Mouse (Mus musculus) heart, embryonic 15.5 days (tissue): ENCODE measurements around the gene As3mt. TPM values are rescaled to one million over a fixed set of nuclear protein-coding genes. Genes with fewer than 3 reads are reported as not detected.
"Not testable (repeated sequence)": the region's sequence is repeated elsewhere in the genome, so short reads cannot be mapped to it uniquely, and the experiment has no call there.

Experiments used
- ATAC-seq: fragments of 200-750 bp; cut with Nextera tagmentation; replicated peaks from 2 replicates; pipeline ENCODE4 v1.8.0; 2017; ENCODE audit warnings: low read depth, moderate TSS enrichment; ENCODE audit not compliant: insufficient number of reproducible peaks, insufficient read depth, low FRiP score
- H3K27ac ChIP-seq: fragments of 300-500 bp; sonication (generic); 2 replicates; pipeline ENCODE4 v1.5.1; 2015; ENCODE audit warnings: mild to moderate bottlenecking, inconsistent platforms
- H3K27me3 ChIP-seq: fragments of 300-500 bp; sonication (generic); 2 replicates; pipeline ENCODE4 v1.6.1; 2015; ENCODE audit warnings: inconsistent platforms
- H3K36me3 ChIP-seq: fragments of 300-500 bp; sonication (generic); 2 replicates; pipeline ENCODE4 v1.6.1; 2015; ENCODE audit warnings: mild to moderate bottlenecking, inconsistent platforms
- H3K4me1 ChIP-seq: fragments of 300-500 bp; sonication (generic); replicated peaks from 2 replicates; pipeline ENCODE4 v1.6.1; 2015; ENCODE audit warnings: inconsistent platforms
- H3K4me2 ChIP-seq: fragments of 300-500 bp; sonication (generic); 2 replicates; pipeline ENCODE4 v1.6.1; 2015; ENCODE audit warnings: inconsistent platforms, mild to moderate bottlenecking, moderate library complexity
- H3K4me3 ChIP-seq: fragments of 300-500 bp; sonication (generic); 2 replicates; pipeline ENCODE4 v1.5.1; 2015; ENCODE audit warnings: mild to moderate bottlenecking, inconsistent platforms
- H3K9ac ChIP-seq: fragments of 300-500 bp; sonication (generic); 2 replicates; pipeline ENCODE4 v1.6.1; 2015; ENCODE audit warnings: mild to moderate bottlenecking, inconsistent platforms
- H3K9me3 ChIP-seq: fragments of 300-500 bp; sonication (generic); replicated peaks from 2 replicates; pipeline ENCODE4 v1.6.1; 2016; ENCODE audit warnings: inconsistent platforms
- WGBS: fragments of 180-500 bp; shearing (Covaris S2); methylation state at CpG from one replicate; pipeline ENCODE4 v1.1.7; 2015; ENCODE audit warnings: mixed read lengths; 5-methylcytosine and 5-hydroxymethylcytosine counted together
- polyA plus RNA-seq: library from polyadenylated mRNA; unstranded; fragments of >200 nt; fragmentation: Nextera tagmentation; extraction: Ambion mirVana; gene quantifications from 2 replicates; pipeline ENCODE4 v1.2.1, GENCODE M21; 2015

As3mt gene
- polyA plus RNA-seq, 1 experiment from 2014 or later, result 48.3 TPM

DNA sequence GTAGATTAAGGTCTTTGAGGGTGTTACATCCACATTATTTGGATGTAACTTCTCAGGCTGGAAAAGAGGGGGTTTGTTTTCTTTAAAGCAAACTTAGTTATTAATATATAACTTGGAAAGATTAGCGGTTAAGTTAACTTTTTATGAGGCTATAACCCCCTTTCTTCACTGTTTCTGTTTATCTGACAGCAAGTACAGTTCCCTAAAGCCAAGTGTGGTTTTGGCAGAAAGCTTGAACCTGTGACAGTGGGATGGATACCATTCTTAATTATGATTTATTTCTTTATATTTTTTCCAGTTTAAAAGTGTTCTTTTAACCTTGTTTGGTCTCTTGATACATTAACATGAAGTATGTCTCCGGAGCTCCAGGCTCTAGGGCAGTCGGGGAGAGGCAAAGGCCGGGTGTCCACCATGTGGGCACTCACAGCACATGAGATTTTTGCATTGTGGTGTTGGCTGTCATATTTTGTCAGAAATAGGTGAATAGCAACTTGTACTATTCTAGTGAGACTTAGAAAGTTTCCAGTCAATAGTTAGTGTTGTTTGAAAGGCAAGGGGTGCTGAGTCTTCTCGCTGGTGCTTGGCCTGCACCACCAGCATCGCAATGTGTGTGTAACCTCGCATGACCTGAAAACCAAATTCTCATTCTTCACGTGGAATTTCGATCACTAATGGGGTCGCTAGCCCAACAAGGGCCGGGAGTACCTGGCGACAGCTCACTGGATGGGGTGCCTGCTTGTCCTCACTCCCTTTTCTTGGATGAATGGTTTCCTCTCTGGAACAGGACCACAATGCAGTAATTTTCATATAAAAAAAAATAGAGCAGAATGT is 56.9 kb downstream of the As3mt start:
- H3K27me3 ChIP-seq, result peaks cover 7% of the 10 kb centered on the region; the same call in 1 of the 2 replicates
- H3K4me3 ChIP-seq, result 0 out of 2 replicates have a peak overlapping the region, but pooled peaks have one; percentile 76
- no peaks in the 10 kb centered on the region for H3K9me3 ChIP-seq
- H3K36me3 ChIP-seq, result no peaks in the 10 kb centered on the region
- no peak for ATAC-seq
- 73% methylated on average over 12 of the region's 12 CpGs for WGBS
- peaks cover 28% of the 10 kb centered on the region for H3K4me1 ChIP-seq
- no peak overlapping the region for H3K27ac ChIP-seq
- no peak overlapping the region for H3K9ac ChIP-seq
- H3K4me2 ChIP-seq, result peak overlapping the region; percentile 96

DNA sequence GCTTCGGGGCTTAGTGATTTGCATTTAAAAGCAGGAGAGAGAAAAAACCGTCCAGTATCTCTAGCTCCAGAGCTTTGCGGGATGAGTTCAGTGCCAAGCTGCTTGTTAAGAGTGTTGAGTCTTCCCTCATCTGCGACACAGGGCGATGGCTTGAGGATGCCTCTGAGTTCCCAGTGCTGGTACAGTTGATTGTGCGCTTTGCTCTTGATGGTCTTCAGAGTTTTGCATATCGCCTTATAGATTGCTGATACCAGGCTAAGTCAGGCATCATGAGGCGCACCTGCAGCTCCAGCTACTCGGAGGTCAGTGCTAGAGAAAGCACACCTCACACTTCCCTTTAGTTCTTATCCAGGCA is 57.5 kb downstream of the As3mt start:
- H3K4me2 ChIP-seq, result peak overlapping the region; percentile 96; the same call in 1 of the 2 replicates
- H3K9me3 ChIP-seq, result no peaks in the 10 kb centered on the region
- peaks cover 28% of the 10 kb centered on the region for H3K4me1 ChIP-seq
- H3K9ac ChIP-seq, result no peak overlapping the region
- no peak for ATAC-seq
- H3K27me3 ChIP-seq, result peaks cover 7% of the 10 kb centered on the region; the same call in 1 of the 2 replicates
- H3K27ac ChIP-seq, result no peak overlapping the region
- H3K4me3 ChIP-seq, result no peak overlapping the region
- 79% methylated on average over 9 of the region's 9 CpGs for WGBS
- H3K36me3 ChIP-seq, result no peaks in the 10 kb centered on the region

DNA sequence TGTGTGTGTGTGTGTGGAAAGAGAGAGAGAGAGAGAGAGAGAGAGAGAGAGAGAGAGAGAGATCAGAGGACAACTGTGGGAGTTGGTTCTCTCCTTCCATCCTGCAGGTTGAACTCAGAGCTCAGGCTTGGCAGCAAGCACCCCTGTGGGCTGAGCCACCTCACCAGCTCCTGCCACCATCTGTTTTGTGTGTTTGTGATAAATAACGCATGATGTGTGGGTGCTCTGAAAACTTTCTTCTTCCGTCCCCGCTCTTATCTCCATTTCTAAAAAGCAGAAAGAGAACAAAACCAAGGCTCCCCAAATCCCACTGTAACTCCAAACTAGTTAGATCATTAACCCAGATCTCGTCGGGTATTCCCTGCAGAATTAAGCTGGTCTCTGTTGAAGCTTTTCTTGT is 58.9 kb downstream of the As3mt start:
- Histone ChIP-seq H3K27me3 (peaks cover 7% of the 10 kb centered on the region; the same call in 1 of the 2 replicates), H3K4me1 (peaks cover 25% of the 10 kb centered on the region), H3K36me3 (no peaks in the 10 kb centered on the region), H3K9ac (no peak overlapping the region), H3K4me2 (no peak overlapping the region), H3K27ac (no peak overlapping the region), H3K4me3 (no peak overlapping the region), H3K9me3 (no peaks in the 10 kb centered on the region)
- 71% methylated on average over 5 of the region's 5 CpGs for WGBS
- ATAC-seq, result no peak

DNA sequence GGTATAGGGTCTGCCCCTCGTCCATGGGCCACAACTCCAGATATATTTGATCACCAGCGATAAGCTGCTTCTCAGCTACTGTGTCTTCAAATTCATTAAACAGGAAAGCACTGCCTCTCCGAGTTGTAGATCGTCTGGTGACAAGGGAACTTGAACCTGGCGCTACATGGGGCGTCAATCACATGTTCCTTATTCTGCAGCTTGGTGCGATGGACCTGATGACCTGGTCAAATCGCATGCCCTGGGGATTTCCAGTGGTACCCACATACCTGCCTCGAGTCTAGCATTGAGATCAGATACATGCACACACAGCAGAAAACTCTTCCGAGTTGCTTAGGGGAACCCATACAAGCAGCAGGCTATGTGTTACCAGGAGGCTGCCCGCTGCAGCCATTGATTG is 62.5 kb downstream of the As3mt start:
- WGBS, result 83% methylated on average over 11 of the region's 11 CpGs
- no peak overlapping the region for H3K9ac ChIP-seq
- no peak for ATAC-seq
- H3K36me3 ChIP-seq, result no peaks in the 10 kb centered on the region
- no peak overlapping the region for H3K27ac ChIP-seq
- no peaks in the 10 kb centered on the region for H3K9me3 ChIP-seq
- H3K4me2 ChIP-seq, result no peak overlapping the region
- H3K4me3 ChIP-seq, result no peak overlapping the region
- H3K4me1 ChIP-seq, result 0 out of 2 replicates have a peak, but pooled peaks cover 2% of the 10 kb centered on the region
- H3K27me3 ChIP-seq, result no peaks in the 10 kb centered on the region

DNA sequence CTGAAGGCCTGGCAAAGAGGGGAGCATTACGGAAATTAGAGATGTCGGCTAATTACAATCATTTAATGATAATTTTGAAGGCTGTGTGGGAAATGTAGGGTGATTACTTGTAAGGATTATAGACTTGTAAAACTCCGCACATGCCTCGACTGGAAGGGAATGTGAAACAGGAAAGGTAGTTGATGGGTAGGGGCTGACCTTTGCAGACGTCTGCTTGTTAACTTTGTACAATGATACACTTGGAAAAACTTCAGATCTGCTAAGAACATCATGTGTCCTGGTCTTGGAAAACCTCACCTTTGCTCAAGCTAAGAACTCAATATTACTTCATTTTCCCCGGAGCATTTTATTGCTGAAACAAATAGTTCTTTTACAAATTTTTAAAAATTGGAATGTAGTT is 64.5 kb downstream of the As3mt start:
- Histone ChIP-seq H3K9ac (no peak overlapping the region), H3K9me3 (no peaks in the 10 kb centered on the region), H3K27me3 (no peaks in the 10 kb centered on the region), H3K4me3 (no peak overlapping the region), H3K4me1 (no peaks in the 10 kb centered on the region), H3K27ac (no peak overlapping the region), H3K4me2 (no peak overlapping the region), H3K36me3 (no peaks in the 10 kb centered on the region)
- ATAC-seq, result no peak
- 82% methylated on average over 6 of the region's 6 CpGs for WGBS

DNA sequence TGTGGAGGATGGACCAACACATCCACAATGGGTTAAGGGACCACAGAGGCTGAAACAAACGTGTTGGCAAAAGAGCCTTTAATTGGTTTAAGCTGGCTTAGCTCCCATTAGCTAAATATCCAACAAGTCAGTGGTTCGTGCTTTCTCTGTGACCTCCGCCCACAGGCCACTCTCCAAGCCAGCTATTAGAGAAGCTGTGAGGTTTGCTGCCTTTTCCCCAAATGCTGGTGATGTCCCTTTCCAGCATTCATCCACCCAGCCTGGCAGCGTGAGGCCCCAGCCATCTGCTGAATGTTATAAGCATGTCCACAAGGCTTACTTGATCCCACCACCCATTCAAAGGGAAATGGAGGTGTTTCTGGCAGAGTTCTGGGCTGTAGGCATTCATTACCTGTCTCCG is 69.1 kb downstream of the As3mt start:
- no peak overlapping the region for H3K4me2 ChIP-seq
- no peaks in the 10 kb centered on the region for H3K36me3 ChIP-seq
- H3K4me1 ChIP-seq, result no peaks in the 10 kb centered on the region
- H3K27ac ChIP-seq, result no peak overlapping the region
- no peaks in the 10 kb centered on the region for H3K27me3 ChIP-seq
- 60% methylated on average over 5 of the region's 5 CpGs for WGBS
- H3K9me3 ChIP-seq, result no peaks in the 10 kb centered on the region
- no peak for ATAC-seq
- no peak overlapping the region for H3K9ac ChIP-seq
- H3K4me3 ChIP-seq, result no peak overlapping the region

DNA sequence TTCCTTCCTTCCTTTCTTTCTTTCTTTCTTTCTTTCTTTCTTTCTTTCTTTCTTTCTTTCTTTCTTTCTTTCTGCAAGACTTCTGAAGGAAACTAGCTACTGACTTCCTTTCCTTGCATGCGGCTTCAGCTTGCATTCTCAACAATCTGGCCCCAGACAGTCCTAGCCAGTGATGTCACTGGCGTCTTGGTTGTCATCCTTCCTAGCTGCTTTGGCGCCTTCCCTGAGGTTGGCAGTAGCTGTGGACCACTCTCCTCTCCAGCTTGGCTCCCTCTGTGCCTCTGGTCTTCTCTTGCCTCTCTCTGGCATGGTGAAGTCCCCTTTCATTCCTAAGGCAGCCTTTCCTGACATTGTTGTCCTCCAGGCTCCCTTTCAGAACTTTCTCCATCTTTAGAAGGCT is 69.6 kb downstream of the As3mt start:
- Histone ChIP-seq H3K36me3 (no peaks in the 10 kb centered on the region), H3K4me3 (no peak overlapping the region), H3K27me3 (no peaks in the 10 kb centered on the region), H3K9me3 (no peaks in the 10 kb centered on the region), H3K4me2 (no peak overlapping the region), H3K9ac (no peak overlapping the region), H3K27ac (no peak overlapping the region), H3K4me1 (no peaks in the 10 kb centered on the region)
- 67% methylated on average over 3 of the region's 3 CpGs for WGBS
- ATAC-seq, result no peak

DNA sequence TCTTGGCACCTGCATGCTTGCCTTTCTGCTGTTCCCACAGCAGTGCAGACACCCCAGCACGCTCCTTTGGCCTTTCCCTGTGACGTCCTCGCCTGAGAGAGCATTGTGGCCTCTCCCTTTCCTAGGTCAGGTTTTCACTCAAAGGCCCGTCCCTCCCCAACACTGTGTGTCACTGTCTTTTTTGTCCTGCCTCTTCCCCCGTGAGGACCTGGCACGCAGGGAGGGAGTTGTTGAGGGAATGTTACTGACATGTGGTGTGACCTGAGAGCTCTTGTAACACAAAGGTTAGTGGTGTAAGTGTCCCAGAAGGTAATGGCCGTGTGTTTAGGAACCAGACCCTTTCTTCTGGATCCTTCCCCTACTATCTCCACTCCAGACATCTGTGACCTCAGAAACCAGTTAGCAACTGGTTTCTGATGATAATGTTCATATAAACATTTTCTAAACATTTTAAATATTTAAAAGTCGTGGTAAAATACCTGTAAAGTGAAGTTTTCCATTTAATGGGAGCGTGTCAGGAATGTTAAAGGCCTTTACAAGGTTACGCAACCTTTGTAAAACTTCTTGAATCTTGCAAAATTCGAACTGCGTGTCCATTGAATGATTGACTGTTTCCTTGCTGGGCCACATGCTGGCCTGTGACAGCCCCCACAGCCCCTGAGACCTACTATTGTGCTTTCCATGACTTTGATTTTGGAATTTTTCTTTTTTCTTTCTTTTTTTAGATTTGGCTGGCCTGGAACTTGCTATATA is 70.8 kb downstream of the As3mt start:
- H3K4me3 ChIP-seq, result no peak overlapping the region
- H3K4me2 ChIP-seq, result no peak overlapping the region
- H3K9ac ChIP-seq, result no peak overlapping the region
- no peaks in the 10 kb centered on the region for H3K9me3 ChIP-seq
- no peaks in the 10 kb centered on the region for H3K4me1 ChIP-seq
- H3K36me3 ChIP-seq, result no peaks in the 10 kb centered on the region
- ATAC-seq, result no peak
- H3K27me3 ChIP-seq, result no peaks in the 10 kb centered on the region
- no peak overlapping the region for H3K27ac ChIP-seq
- WGBS, result 68% methylated on average over 12 of the region's 12 CpGs

DNA sequence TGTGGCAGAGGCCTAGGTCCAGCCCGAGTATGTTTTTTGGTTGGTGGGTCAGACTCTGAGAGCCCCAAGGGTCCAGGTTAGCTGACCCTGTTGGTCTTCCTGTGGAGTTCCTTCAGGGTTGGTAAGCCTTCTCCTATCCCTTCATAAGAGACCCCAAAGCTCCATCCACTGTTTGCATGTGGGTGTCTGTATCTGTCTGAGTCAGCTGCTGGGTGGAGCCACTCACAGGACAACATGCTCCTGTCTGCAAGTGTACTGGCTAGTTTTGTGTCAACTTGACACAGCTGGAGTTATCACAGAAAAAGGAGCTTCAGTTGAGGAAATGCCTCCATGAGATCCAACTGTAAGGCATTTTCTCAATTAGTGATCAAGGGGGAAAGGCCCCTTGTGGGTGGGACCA is 71.9 kb downstream of the As3mt start:
- H3K27ac ChIP-seq, H3K4me3 ChIP-seq, H3K4me1 ChIP-seq, ATAC-seq, H3K9me3 ChIP-seq, H3K27me3 ChIP-seq, H3K36me3 ChIP-seq, H3K4me2 ChIP-seq, H3K9ac ChIP-seq: not testable (repeated sequence)
- WGBS, result 86% methylated on average over 1 of the region's 1 CpGs

- no peak overlapping the region for H3K9ac ChIP-seq
- ATAC-seq, result no peak
- no peak overlapping the region for H3K27ac ChIP-seq
- no peaks in the 10 kb centered on the region for H3K27me3 ChIP-seq
- no peak overlapping the region for H3K4me2 ChIP-seq
- H3K9me3 ChIP-seq, result no peaks in the 10 kb centered on the region
- H3K4me1 ChIP-seq, result no peaks in the 10 kb centered on the region
- no peak overlapping the region for H3K4me3 ChIP-seq
- H3K36me3 ChIP-seq, result no peaks in the 10 kb centered on the region
- WGBS, result 69% methylated on average over 5 of the region's 5 CpGs
Measured at GRCm38 (mm10) chr19:46784038-46784437, 76.8 kb downstream of the As3mt start.

- H3K9ac ChIP-seq, result no peak overlapping the region
- H3K27ac ChIP-seq, result no peak overlapping the region
- no peak overlapping the region for H3K4me2 ChIP-seq
- H3K36me3 ChIP-seq, result no peaks in the 10 kb centered on the region
- H3K9me3 ChIP-seq, result no peaks in the 10 kb centered on the region
- H3K4me3 ChIP-seq, result no peak overlapping the region
- no peaks in the 10 kb centered on the region for H3K27me3 ChIP-seq
- no peaks in the 10 kb centered on the region for H3K4me1 ChIP-seq
- ATAC-seq, result no peak
- WGBS, result 63% methylated on average over 6 of the region's 6 CpGs
Measured at GRCm38 (mm10) chr19:46784502-46784901, 77.2 kb downstream of the As3mt start.
